Mouse (Mus musculus) layer of hippocampus, postnatal 25 days (tissue): Measurements from ENCODE around the gene Gabbr2. TPM values are rescaled to one million over a fixed set of nuclear protein-coding genes. Genes with fewer than 3 reads are reported as not detected.

Experiments
- DNase-seq, 2 experiments: peaks; one replicate each; pipeline ENCODE4 v3.0.0; 2022; ENCODE audit warnings: mixed read lengths in 2 of 2, low spot score in 1 of 2; ENCODE audit errors: extremely low spot score in 1 of 2
- total RNA-seq, 2 experiments: library from RNA; stranded (reverse); gene quantifications; 2 replicates each; pipeline ENCODE4 v1.2.3; 2021

Gene Gabbr2
- total RNA-seq, result 100 to 1,000 TPM; 200 to 208 TPM

GRCm38 (mm10) chr4:46991016-46991958, at the start of gene Gabbr2:
Gabbr2 (minus strand) TSS chr4:46991873.
- peak; percentile 57 to 65 for DNase-seq

- DNase-seq, result no peak
These were observed 47.9 kb upstream of the Gabbr2 start for GRCm38 (mm10) chr4:47039586-47039985.

- peak; percentile 67 to 94 for DNase-seq
These were observed 45.6 kb upstream of the Gabbr2 start for GRCm38 (mm10) chr4:47037321-47037657.

- DNase-seq, result no peak
These were observed 45.0 kb upstream of the Gabbr2 start for GRCm38 (mm10) chr4:47036486-47037320.

GRCm38 (mm10) chr4:47035536-47035935, 43.9 kb upstream of the Gabbr2 start:
- no peak for DNase-seq

- DNase-seq, result no peak
These were observed 40.5 kb upstream of the Gabbr2 start for GRCm38 (mm10) chr4:47032171-47032570.

GRCm38 (mm10) chr4:47028791-47029190, 37.1 kb upstream of the Gabbr2 start:
- no peak for DNase-seq

- no peak for DNase-seq
These were observed 32.3 kb upstream of the Gabbr2 start for GRCm38 (mm10) chr4:47023949-47024348.

GRCm38 (mm10) chr4:47022804-47023603, 31.3 kb upstream of the Gabbr2 start:
- no peak for DNase-seq

- DNase-seq, result peak; percentile 53 to 85
These were observed 28.9 kb upstream of the Gabbr2 start for GRCm38 (mm10) chr4:47020563-47020962.

- DNase-seq, result no peak
These were observed 23.5 kb upstream of the Gabbr2 start for GRCm38 (mm10) chr4:47015156-47015555.

- peak; percentile 31 to 52 for DNase-seq
These were observed 20.8 kb upstream of the Gabbr2 start for GRCm38 (mm10) chr4:47012476-47012875.

GRCm38 (mm10) chr4:47010400-47011231, 18.9 kb upstream of the Gabbr2 start:
- DNase-seq, result peak in 1 of 2 experiments; percentile 13

- no peak for DNase-seq
These were observed 9.1 kb upstream of the Gabbr2 start for GRCm38 (mm10) chr4:47000626-47001395.

GRCm38 (mm10) chr4:46997969-46998368, 6.3 kb upstream of the Gabbr2 start:
- no peak for DNase-seq

- DNase-seq, result peak in 1 of 2 experiments; percentile 47
These were observed 1.3 kb upstream of the Gabbr2 start for GRCm38 (mm10) chr4:46992827-46993473.

- peak in 1 of 2 experiments; percentile 38 for DNase-seq
These were observed 265 bp upstream of the Gabbr2 start for GRCm38 (mm10) chr4:46991959-46992316.

GRCm38 (mm10) chr4:46990281-46991015, 1.2 kb downstream of the Gabbr2 start:
- DNase-seq, result peak in 1 of 2 experiments; percentile 58
